Mouse (Mus musculus): Measurements from ENCODE around the gene Eid3.

The Eid3 gene

DNA sequence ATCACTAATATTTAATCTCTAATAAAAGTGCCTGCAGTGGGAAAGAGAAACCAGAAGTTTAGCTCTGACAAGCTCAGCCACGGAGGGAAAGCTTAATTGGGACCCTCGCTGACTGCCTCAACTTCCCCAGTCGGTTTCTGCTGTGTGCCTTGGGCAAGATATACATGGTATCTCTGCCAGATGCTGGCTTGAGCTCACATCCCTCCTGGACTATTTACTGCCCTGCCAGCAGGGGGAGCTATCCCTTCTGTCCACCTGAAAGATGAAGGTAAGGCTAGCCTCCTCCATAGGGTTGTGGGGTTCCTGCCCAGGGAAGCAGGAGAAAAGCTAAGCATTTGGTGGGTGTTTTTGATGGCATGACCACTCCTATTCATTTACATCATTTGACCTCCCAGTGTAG lies 43.8 kb downstream of the Eid3 start:
- peak; percentile 26 to 65 for DNase-seq (ENCODE audit: low spot score in 2 of 2)

DNA sequence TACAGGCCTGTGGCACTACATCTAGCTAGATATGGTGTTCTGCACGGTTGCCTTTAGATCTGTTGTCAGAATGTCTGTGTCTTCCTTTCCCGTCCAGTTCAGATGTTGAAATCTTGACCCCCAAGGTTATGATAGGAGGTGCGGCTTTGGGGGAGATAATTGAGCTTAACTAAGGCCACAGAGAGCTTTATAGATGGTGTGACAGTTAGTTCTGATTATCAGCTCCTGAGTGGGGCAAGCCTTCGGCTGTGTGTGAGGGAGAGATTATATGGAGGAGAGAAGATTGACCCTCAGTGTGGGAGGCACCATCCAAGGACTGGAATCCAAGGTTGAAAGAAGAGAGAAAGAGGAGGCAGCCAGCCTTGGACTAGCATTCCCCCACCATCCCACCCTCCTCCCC lies 46.8 kb downstream of the Eid3 start:
- DNase-seq (ENCODE audit: low spot score in 2 of 2) = no peak

DNA sequence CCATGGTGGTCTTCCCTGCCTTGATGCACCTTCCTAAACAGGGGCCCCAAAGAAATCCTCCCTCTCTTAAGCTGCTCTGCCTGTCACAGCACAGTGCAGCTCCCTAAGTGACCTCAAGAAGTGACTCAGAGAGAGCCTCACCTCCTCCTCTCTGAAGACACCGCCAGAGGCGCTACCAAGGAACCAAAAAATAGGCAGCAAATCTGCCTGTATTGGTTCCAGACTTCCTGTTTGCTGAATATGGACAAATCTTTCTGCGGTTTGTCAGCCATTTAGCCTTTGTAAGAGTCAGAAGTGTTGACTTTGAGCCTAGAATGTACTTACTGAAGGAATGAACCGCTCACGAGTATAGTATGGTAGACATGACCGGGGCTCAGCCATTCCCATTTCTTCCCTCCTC lies 47.3 kb downstream of the Eid3 start:
- no peak for DNase-seq (ENCODE audit: low spot score in 2 of 2)
